Mouse (Mus musculus) G1E (cell line): Measurements from ENCODE around the gene Gp5.

Experiments used
- CTCF ChIP-seq: IDR thresholded peaks from 2 replicates; pipeline ENCODE4 v1.5.1; 2012; ENCODE audit warnings: low read depth, low read length, inconsistent platforms, mixed read lengths
- GATA1 ChIP-seq: IDR thresholded peaks from 2 replicates; pipeline ENCODE4 v1.6.1; 2012; ENCODE audit warnings: borderline replicate concordance, low read length, inconsistent platforms, mixed read lengths
- POLR2AphosphoS5 ChIP-seq: IDR thresholded peaks from 2 replicates; pipeline ENCODE4 v1.6.1; 2012; ENCODE audit warnings: low read depth, low read length, inconsistent platforms; ENCODE audit not compliant: insufficient replicate concordance
- TAL1 ChIP-seq: conservative IDR thresholded peaks from 2 replicates; pipeline ENCODE4 v1.6.1; 2012; ENCODE audit warnings: low read depth, low read length, inconsistent platforms, mixed read lengths

GRCm38 (mm10) chr16:30275558-30276340, 34.8 kb downstream of the Gp5 start:
- TF ChIP-seq GATA1 (no peak), CTCF (no peak), POLR2AphosphoS5 (no peak), TAL1 (no peak)
